Mouse (Mus musculus): ENCODE results near the gene Prr5. TPM values are rescaled to one million over a fixed set of nuclear protein-coding genes. Genes with fewer than 3 reads are reported as not detected.

Gene Prr5
- polyA plus RNA-seq, 1 experiment from 2014 or later, result 11.8 TPM

- Histone ChIP-seq H3K9me3 (replicated peaks) (no peaks in the 10 kb centered on the region), H3K27ac (no peak overlapping the region), H3K9ac (no peak overlapping the region), H3K4me1 (replicated peaks) (no peaks in the 10 kb centered on the region), H3K4me2 (no peak overlapping the region), H3K4me3 (no peak overlapping the region), H3K27me3 (no peaks in the 10 kb centered on the region), H3K36me3 (no peaks in the 10 kb centered on the region)
- WGBS, result 84% methylated on average over 7 of the region's 7 CpGs
- ATAC-seq (replicated peaks; ENCODE audit: insufficient number of reproducible peaks, insufficient read depth, low FRiP score, low read depth), result no peak
Measured at GRCm38 (mm10) chr15:84738246-84738645, 68.8 kb downstream of the Prr5 start.

DNA sequence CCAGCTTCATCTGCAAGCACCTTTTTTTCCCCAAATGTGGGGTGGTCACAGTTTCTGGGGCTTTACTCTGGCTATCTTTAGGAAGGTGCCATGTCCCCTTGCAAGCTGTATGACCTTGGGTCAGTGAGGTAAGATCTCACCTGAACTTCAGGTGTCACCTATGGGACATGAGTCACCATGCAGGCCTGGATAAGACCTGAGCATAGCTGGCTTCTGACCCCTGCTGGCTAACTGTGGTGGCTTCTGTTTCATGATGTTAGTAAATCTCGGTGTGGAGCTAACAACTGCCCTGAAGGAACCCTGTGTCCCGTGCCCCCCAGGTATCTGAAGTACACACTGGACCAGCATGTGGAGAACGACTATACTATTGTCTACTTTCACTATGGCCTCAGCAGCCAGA lies 72.2 kb downstream of the Prr5 start:
- Histone ChIP-seq H3K4me1 (replicated peaks) (peaks cover 16% of the 10 kb centered on the region), H3K9ac (no peak overlapping the region), H3K27ac (no peak overlapping the region), H3K27me3 (no peaks in the 10 kb centered on the region), H3K4me2 (no peak overlapping the region), H3K4me3 (no peak overlapping the region), H3K9me3 (replicated peaks) (no peaks in the 10 kb centered on the region), H3K36me3 (no peaks in the 10 kb centered on the region)
- no peak for ATAC-seq (replicated peaks; ENCODE audit: insufficient number of reproducible peaks, insufficient read depth, low FRiP score, low read depth)
- WGBS, result 65% methylated on average over 3 of the region's 3 CpGs

DNA sequence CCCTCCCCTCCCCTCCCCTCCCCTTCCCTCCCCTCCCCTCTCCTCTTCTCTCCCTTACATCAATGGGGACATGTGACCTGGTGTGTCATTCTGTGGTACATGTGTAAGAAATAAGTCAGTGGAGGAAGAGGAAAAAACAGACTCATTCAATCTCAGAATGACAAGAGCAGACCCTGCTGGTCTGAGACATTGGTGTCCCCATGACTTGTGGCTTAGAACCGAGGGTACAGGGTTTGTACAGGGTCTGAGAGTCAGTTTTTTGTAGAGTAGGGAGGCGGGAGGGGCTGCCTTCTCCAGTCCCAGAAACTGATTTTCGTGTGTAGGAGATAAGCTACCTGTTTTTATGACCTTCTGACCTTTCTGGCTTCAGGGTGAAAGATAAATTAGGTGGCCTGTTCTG lies 73.9 kb downstream of the Prr5 start:
- no peaks in the 10 kb centered on the region for H3K27me3 ChIP-seq
- no peak overlapping the region for H3K9ac ChIP-seq
- H3K27ac ChIP-seq, result no peak overlapping the region
- 12% methylated on average over 3 of the region's 3 CpGs for WGBS
- H3K4me3 ChIP-seq, result no peak overlapping the region
- peaks cover 16% of the 10 kb centered on the region for H3K4me1 ChIP-seq (replicated peaks)
- no peak overlapping the region for H3K4me2 ChIP-seq
- H3K36me3 ChIP-seq, result no peaks in the 10 kb centered on the region
- ATAC-seq (replicated peaks; ENCODE audit: insufficient number of reproducible peaks, insufficient read depth, low FRiP score, low read depth), result no peak
- H3K9me3 ChIP-seq (replicated peaks), result no peaks in the 10 kb centered on the region

DNA sequence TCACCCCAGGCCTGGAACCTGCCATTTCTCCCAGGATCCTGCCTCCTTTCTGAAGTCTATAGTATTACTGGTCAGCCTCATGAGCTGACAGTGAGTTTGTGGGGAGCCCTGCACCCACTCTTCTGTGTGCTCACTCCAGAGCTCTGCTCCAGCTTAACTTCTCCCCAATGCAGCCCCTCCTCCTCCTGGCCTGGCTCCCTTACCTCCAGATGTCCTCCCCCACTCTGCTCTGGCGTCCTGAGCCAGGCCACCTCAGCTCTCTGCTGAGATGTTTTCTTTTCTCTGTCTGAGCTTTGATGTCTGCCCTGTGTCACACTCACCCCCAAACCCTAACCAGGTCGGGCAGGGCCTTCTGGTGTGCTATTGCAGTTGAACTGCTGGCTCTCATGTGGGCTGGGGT lies 74.9 kb downstream of the Prr5 start:
- H3K4me2 ChIP-seq, result no peak overlapping the region
- H3K27ac ChIP-seq, result no peak overlapping the region
- no peak overlapping the region for H3K4me3 ChIP-seq
- no peak for ATAC-seq (replicated peaks; ENCODE audit: insufficient number of reproducible peaks, insufficient read depth, low FRiP score, low read depth)
- H3K36me3 ChIP-seq, result no peaks in the 10 kb centered on the region
- WGBS, result 26% methylated on average over 2 of the region's 2 CpGs
- H3K9me3 ChIP-seq (replicated peaks), result no peaks in the 10 kb centered on the region
- H3K4me1 ChIP-seq (replicated peaks), result peaks cover 16% of the 10 kb centered on the region
- no peak overlapping the region for H3K9ac ChIP-seq
- no peaks in the 10 kb centered on the region for H3K27me3 ChIP-seq

DNA sequence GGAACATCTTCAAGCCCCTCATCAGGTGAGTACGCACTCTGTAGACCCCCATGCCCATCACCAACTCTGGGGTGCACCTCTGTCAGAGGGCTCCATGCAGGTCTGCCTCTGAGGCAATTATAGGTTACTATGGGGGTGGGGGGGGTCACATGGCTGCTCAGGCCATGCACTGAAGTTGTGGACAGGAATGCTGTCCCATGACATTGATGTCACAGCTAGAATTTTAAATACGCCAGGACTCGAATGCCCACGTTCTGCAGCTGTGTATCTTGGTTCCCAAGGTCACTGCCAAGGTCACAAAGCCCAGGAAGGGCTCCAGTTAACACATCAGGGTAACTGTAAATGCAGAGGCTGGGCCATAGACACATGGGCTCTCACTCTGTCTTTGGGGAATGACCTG lies 76.4 kb downstream of the Prr5 start:
- H3K4me2 ChIP-seq, result no peak overlapping the region
- H3K9ac ChIP-seq, result no peak overlapping the region
- no peak overlapping the region for H3K27ac ChIP-seq
- no peak overlapping the region for H3K4me3 ChIP-seq
- ATAC-seq (replicated peaks; ENCODE audit: insufficient number of reproducible peaks, insufficient read depth, low FRiP score, low read depth), result peak; percentile 53; the same call in 1 of the 2 replicates
- H3K36me3 ChIP-seq, result no peaks in the 10 kb centered on the region
- WGBS, result 57% methylated on average over 4 of the region's 4 CpGs
- no peaks in the 10 kb centered on the region for H3K27me3 ChIP-seq
- no peaks in the 10 kb centered on the region for H3K9me3 ChIP-seq (replicated peaks)
- peaks cover 16% of the 10 kb centered on the region for H3K4me1 ChIP-seq (replicated peaks)

Other genes with a start within 250 kb of the Prr5 start
- 0.47 and 1.4 TPM in 2 replicates for gene Shisal1, start 222.5 kb upstream of the Prr5 start, polyA plus RNA-seq (2015; fragmentation: Nextera tagmentation; extraction: Ambion mirVana)
- 8.5 and 11.1 TPM in 2 replicates for gene Rtl6, start 111.8 kb upstream of the Prr5 start, polyA plus RNA-seq (2015; fragmentation: Nextera tagmentation; extraction: Ambion mirVana)
- gene Arhgap8, start 50.4 kb downstream of the Prr5 start, polyA plus RNA-seq (2015; fragmentation: Nextera tagmentation; extraction: Ambion mirVana), result 3.5 and 8.6 TPM in 2 replicates
- gene Phf21b, start 186.4 kb downstream of the Prr5 start, polyA plus RNA-seq (2015; fragmentation: Nextera tagmentation; extraction: Ambion mirVana), result 0.16 and 0.46 TPM in 2 replicates